Mouse (Mus musculus): ENCODE data around the gene Pxdc1. TPM values are rescaled to one million over a fixed set of nuclear protein-coding genes. Genes with fewer than 3 reads are reported as not detected.

The Pxdc1 gene
- polyA plus RNA-seq, 1 experiment, result 0.39 TPM

DNA sequence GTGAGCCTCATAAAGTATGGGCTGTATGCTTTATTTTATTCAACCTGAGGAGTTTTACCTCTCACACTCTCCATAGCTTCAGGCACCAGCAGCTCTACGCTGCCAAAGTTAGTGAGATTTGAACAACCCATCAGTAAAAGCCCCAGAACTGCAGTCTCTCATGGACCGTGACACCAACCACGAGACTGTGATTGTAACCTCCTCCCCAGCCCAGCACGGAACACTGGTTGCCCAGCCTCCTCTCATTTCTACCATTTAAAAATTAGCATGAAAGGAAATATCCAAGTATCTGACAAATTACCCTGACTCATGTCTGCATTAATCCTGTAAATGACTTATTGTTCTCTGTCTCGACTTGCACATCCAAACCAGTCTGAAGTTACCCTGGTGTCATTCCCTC lies 23.2 kb upstream of the Pxdc1 start:
- TF ChIP-seq CTCF (IDR thresholded peaks at IDR 0.05; ENCODE audit: low read depth, low read length) (no peak), POLR2A (IDR thresholded peaks at IDR 0.05; ENCODE audit: borderline replicate concordance, low read depth, low read length) (no peak)
- Histone ChIP-seq H3K4me3 (ENCODE audit: insufficient read depth, low read length) (no peak overlapping the region), H3K4me1 (ENCODE audit: control insufficient read depth, insufficient read depth, low read length) (no peaks in the 10 kb centered on the region), H3K27ac (ENCODE audit: insufficient read depth, low read depth, low read length) (no peak overlapping the region)

DNA sequence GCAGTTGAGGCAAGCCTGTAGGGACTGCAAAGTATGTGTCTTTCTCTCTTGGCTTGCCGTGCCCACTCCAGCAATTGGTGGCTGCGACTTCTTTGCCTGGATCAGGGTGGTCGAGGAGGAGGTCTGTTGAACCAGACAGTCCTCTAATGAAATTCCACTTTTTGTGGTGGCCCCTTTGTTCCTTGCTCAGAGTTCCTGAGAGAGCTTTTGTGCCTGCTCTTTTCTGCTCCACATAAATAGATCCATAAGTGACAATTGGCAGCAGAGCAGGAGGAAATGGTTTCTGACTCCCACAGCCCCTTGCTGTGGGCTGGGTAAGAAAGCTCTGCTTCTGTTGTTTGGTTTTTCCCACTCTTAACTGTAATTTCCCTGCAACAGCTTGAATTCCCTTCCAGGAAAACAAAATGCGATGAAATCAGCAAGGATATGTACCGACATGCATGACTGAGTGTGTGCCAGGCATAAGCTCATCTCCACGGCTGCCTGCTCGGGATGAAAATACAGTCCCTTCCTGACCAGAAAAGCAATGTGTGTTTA lies 22.6 kb upstream of the Pxdc1 start:
- no peak overlapping the region for H3K27ac ChIP-seq (ENCODE audit: insufficient read depth, low read depth, low read length)
- TF ChIP-seq CTCF (IDR thresholded peaks at IDR 0.05; ENCODE audit: low read depth, low read length), result no peak
- TF ChIP-seq POLR2A (IDR thresholded peaks at IDR 0.05; ENCODE audit: borderline replicate concordance, low read depth, low read length), result no peak
- H3K4me3 ChIP-seq (ENCODE audit: insufficient read depth, low read length), result no peak overlapping the region
- no peaks in the 10 kb centered on the region for H3K4me1 ChIP-seq (ENCODE audit: control insufficient read depth, insufficient read depth, low read length)

DNA sequence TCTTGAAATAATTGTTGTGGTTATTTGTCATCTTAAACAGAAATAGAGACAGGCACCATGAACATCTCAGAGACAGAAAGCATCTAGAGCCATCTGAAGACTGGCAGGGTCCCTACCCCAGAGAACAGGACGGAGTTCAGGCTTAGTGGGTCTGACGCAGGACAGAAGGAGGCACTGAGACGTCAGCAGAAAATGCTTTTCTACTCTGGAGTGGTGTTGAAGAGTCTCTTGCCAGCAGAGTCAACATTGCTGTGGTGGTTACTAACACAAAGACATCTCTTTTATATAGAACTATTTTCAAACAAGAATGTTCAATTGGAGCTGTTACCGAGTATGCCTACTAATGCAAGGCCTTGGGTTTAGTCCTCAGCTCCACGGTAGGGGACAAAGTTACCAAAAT lies 20.1 kb upstream of the Pxdc1 start:
- TF ChIP-seq CTCF (IDR thresholded peaks at IDR 0.05; ENCODE audit: low read depth, low read length) (no peak), POLR2A (IDR thresholded peaks at IDR 0.05; ENCODE audit: borderline replicate concordance, low read depth, low read length) (no peak)
- Histone ChIP-seq H3K4me3 (ENCODE audit: insufficient read depth, low read length) (no peak overlapping the region), H3K4me1 (ENCODE audit: control insufficient read depth, insufficient read depth, low read length) (no peaks in the 10 kb centered on the region), H3K27ac (ENCODE audit: insufficient read depth, low read depth, low read length) (no peak overlapping the region)

GRCm38 (mm10) chr13:34669919-34670865 lies 16.9 kb upstream of the Pxdc1 start:
- TF ChIP-seq POLR2A (IDR thresholded peaks at IDR 0.05; ENCODE audit: borderline replicate concordance, low read depth, low read length) (no peak), CTCF (IDR thresholded peaks at IDR 0.05; ENCODE audit: low read depth, low read length) (no peak)
- no peak overlapping the region for H3K27ac ChIP-seq (ENCODE audit: insufficient read depth, low read depth, low read length)
- H3K4me1 ChIP-seq (ENCODE audit: control insufficient read depth, insufficient read depth, low read length), result peaks cover 11% of the 10 kb centered on the region
- no peak overlapping the region for H3K4me3 ChIP-seq (ENCODE audit: insufficient read depth, low read length)

GRCm38 (mm10) chr13:34667197-34667596 lies 13.9 kb upstream of the Pxdc1 start:
- Histone ChIP-seq H3K4me3 (ENCODE audit: insufficient read depth, low read length) (peak overlapping the region; percentile 42; the same call in 1 of the 2 replicates), H3K4me1 (ENCODE audit: control insufficient read depth, insufficient read depth, low read length) (peaks cover 11% of the 10 kb centered on the region), H3K27ac (ENCODE audit: insufficient read depth, low read depth, low read length) (peak overlapping the region; percentile 84)
- TF ChIP-seq POLR2A (IDR thresholded peaks at IDR 0.05; ENCODE audit: borderline replicate concordance, low read depth, low read length) (no peak), CTCF (IDR thresholded peaks at IDR 0.05; ENCODE audit: low read depth, low read length) (no peak)

DNA sequence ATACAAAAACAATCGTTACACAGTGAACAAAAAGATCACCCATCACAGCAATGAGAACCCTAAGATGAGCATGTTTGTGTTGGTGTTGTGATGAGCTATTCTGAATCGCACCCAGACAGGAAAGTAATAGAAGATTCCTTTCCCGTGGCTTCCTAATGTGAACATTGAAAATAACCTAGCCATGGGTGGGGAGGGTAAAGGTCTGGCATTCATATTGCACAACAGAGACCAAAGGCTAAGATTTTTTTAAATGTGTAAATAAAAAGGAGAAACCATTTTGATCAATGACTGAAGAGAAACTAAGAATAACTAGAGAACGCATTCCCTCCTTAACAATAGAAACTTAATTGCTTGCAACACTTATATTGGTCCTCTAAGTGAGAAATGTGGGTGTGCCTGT lies 11.8 kb upstream of the Pxdc1 start:
- H3K27ac ChIP-seq (ENCODE audit: insufficient read depth, low read depth, low read length), result no peak overlapping the region

DNA sequence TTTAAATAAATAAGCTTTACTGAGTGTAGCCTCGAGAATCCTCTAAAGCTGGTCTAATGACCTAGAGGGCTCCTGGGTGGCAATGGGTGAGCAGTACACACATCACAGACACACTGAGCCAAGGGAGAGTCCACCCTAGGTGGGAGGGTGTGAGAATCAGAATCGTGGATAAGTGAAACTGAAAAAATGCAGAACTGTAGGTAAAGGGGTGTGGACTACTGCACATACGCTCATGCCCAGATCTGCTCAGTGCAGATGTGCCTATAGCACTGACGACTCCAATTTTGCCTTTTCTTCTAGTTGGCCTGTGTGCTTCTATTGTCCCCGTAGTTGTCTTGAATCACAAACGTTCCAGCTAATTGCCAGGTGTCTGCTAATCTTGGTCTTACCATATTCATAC lies 10.5 kb upstream of the Pxdc1 start:
- H3K27ac ChIP-seq (ENCODE audit: insufficient read depth, low read depth, low read length), result no peak overlapping the region
- no peak overlapping the region for H3K4me3 ChIP-seq (ENCODE audit: insufficient read depth, low read length)
- peaks cover 11% of the 10 kb centered on the region for H3K4me1 ChIP-seq (ENCODE audit: control insufficient read depth, insufficient read depth, low read length)
- TF ChIP-seq POLR2A (IDR thresholded peaks at IDR 0.05; ENCODE audit: borderline replicate concordance, low read depth, low read length), result no peak
- TF ChIP-seq CTCF (IDR thresholded peaks at IDR 0.05; ENCODE audit: low read depth, low read length), result no peak

More for the DNA sequence above, 11.8 kb upstream of the Pxdc1 start:
- no peak overlapping the region for H3K4me3 ChIP-seq (ENCODE audit: insufficient read depth, low read length)
- no peak for TF ChIP-seq POLR2A (IDR thresholded peaks at IDR 0.05; ENCODE audit: borderline replicate concordance, low read depth, low read length)
- TF ChIP-seq CTCF (IDR thresholded peaks at IDR 0.05; ENCODE audit: low read depth, low read length), result no peak
- H3K4me1 ChIP-seq (ENCODE audit: control insufficient read depth, insufficient read depth, low read length), result peaks cover 11% of the 10 kb centered on the region

DNA sequence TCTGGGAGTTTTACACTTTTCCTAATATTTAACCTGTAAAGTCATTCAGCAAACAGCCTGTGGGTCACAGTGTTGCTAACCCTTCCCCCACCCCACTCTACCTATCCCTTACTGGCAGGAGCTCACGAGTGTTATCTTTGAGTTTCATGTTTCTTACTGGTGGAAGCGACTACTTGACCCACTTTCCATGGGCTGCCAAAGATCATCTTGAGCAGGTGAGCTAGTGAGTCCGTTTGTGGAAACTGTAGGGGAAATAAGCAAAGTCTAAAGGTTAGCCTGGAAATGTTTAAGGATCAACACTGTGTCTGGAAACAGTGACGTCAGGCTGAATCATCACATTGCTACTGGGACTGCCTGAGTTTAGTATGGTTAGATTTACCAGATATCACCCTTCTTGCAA lies 6.2 kb upstream of the Pxdc1 start:
- H3K4me3 ChIP-seq (ENCODE audit: insufficient read depth, low read length), result no peak overlapping the region
- H3K27ac ChIP-seq (ENCODE audit: insufficient read depth, low read depth, low read length), result no peak overlapping the region
- H3K4me1 ChIP-seq (ENCODE audit: control insufficient read depth, insufficient read depth, low read length), result no peaks in the 10 kb centered on the region
- TF ChIP-seq POLR2A (IDR thresholded peaks at IDR 0.05; ENCODE audit: borderline replicate concordance, low read depth, low read length) (no peak), CTCF (IDR thresholded peaks at IDR 0.05; ENCODE audit: low read depth, low read length) (no peak)

DNA sequence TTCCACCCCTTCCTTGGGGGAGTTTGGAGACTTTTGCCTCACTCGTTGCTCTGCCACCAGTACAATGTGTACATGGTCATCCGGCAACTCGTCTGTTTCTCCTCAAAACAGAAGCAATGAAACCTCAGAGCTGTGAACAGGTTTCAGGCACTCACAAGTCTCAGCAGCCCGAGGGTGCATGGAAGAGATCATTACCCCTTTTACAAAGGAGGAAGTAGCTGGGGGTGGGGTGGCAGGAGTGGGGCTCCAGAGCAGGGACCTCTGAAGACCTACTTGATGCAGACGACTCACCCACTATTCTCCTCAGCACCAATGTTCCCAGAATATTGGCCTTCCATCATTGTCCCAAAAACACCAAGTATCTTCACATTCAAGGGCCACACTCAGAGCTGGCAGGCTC lies 3.1 kb upstream of the Pxdc1 start:
- H3K4me1 ChIP-seq (ENCODE audit: control insufficient read depth, insufficient read depth, low read length), result no peaks in the 10 kb centered on the region
- TF ChIP-seq CTCF (IDR thresholded peaks at IDR 0.05; ENCODE audit: low read depth, low read length) (no peak), POLR2A (IDR thresholded peaks at IDR 0.05; ENCODE audit: borderline replicate concordance, low read depth, low read length) (no peak)
- H3K4me3 ChIP-seq (ENCODE audit: insufficient read depth, low read length), result no peak overlapping the region
- no peak overlapping the region for H3K27ac ChIP-seq (ENCODE audit: insufficient read depth, low read depth, low read length)

All from bone marrow macrophage, adult 2 months (primary cell).